Mouse (Mus musculus): ENCODE results near the gene Epb41l3.

DNA sequence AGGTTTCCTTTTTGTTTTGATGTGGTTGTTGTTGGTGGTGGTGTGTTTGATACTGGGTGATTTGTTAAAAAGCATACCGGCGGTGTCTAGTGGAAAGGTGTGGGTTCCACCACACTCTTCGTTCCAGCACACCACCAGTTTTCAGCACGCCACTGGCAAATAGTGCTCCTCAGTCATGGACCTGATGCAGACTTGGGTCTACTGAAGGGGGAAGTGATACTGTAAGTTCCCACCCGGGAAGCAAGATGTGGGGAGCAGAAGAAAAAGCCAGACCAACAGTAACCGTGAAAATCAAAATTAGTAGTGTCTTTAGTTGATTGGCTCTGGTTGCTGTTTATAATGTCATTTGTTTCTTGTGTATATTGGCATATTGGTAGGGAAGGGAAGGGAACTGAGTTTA lies 124.3 kb downstream of the Epb41l3 start:
- no peak for TF ChIP-seq GATA1 (IDR thresholded peaks at IDR 0.05; ENCODE audit: low read length)
- no peak for TF ChIP-seq TAL1 (IDR thresholded peaks at IDR 0.05; ENCODE audit: low read length)
